Mouse (Mus musculus): ENCODE data around the gene Lmtk2. TPM values are rescaled to one million over a fixed set of nuclear protein-coding genes. Genes with fewer than 3 reads are reported as not detected.

Gene Lmtk2
- polyA plus RNA-seq, 1 experiment from 2014 or later = 5.3 TPM

Other genes with a start within 250 kb of the Lmtk2 start
- gene Ankrd61, start 202.8 kb upstream of the Lmtk2 start, polyA plus RNA-seq (2016; fragmentation: Nextera tagmentation; extraction: Ambion mirVana) = 0.38 and 0.44 TPM in 2 replicates
- gene Aimp2, start 190.6 kb upstream of the Lmtk2 start, polyA plus RNA-seq (2016; fragmentation: Nextera tagmentation; extraction: Ambion mirVana) = 98.0 and 102 TPM in 2 replicates
- gene Pms2, start 190.5 kb upstream of the Lmtk2 start, polyA plus RNA-seq (2016; fragmentation: Nextera tagmentation; extraction: Ambion mirVana) = 38.0 and 41.6 TPM in 2 replicates
- gene Gm42421, start 172.3 kb upstream of the Lmtk2 start, polyA plus RNA-seq (2016; fragmentation: Nextera tagmentation; extraction: Ambion mirVana) = 1.0 and 1.1 TPM in 2 replicates
- gene Rsph10b, start 167.4 kb upstream of the Lmtk2 start, polyA plus RNA-seq (2016; fragmentation: Nextera tagmentation; extraction: Ambion mirVana) = 0.87 and 1.3 TPM in 2 replicates
- 97.7 and 104 TPM in 2 replicates for gene Ccz1, start 85.6 kb upstream of the Lmtk2 start, polyA plus RNA-seq (2016; fragmentation: Nextera tagmentation; extraction: Ambion mirVana)
- not detected in 2 replicates for gene Ocm, start 73.8 kb upstream of the Lmtk2 start, polyA plus RNA-seq (2016; fragmentation: Nextera tagmentation; extraction: Ambion mirVana)
- 0.05 and 0.15 TPM in 2 replicates for gene Bhlha15, start 89.8 kb downstream of the Lmtk2 start, polyA plus RNA-seq (2016; fragmentation: Nextera tagmentation; extraction: Ambion mirVana)
- 22.1 and 24.3 TPM in 2 replicates for gene Tecpr1, start 123.2 kb downstream of the Lmtk2 start, polyA plus RNA-seq (2016; fragmentation: Nextera tagmentation; extraction: Ambion mirVana)
- 143 and 148 TPM in 2 replicates for gene Bri3, start 144.0 kb downstream of the Lmtk2 start, polyA plus RNA-seq (2016; fragmentation: Nextera tagmentation; extraction: Ambion mirVana)